Mouse (Mus musculus): ENCODE results near the gene Gm34653.
"Not testable (repeated sequence)": the region's sequence is repeated elsewhere in the genome, so short reads cannot be mapped to it uniquely, and the experiment has no call there.

Gene Gm34653

DNA sequence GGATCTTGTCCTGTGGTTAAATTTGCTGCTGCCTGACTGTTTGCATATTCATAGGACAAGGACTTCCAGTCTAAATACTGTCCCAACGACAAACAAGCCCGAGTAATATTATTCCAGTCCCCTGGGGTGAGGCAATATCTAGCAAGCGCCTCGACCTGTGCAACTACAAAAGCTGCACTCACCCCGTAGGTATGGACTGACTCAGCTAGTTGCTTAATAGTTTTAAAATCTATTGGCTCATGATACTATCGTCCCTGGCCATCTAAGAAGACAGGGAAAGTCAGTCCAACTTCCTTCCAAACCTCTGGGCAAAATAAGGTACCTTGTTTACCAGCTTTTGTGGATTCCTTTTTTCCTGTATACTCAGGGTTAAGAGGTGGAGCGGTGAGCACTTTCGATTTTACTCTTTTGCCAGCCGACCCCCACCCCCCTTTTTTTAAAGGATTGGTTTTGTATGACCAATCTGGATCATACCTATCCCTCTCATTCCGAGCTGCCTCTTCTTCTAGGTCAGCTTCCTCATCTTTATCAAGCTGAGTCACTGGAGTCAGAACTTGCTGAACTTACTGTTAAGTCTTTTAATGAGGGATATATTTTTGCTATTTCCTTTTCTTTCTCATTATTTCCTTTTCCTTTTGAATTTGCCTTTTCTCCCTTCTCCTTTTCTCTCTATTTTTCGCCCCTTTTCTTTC is at the start of gene Gm34653:
Gene Gm34653 (plus strand): TSS at position 242 of the 692 bp plus-strand sequence.
- DNase-seq (ENCODE audit: low spot score) = not testable (repeated sequence)

DNA sequence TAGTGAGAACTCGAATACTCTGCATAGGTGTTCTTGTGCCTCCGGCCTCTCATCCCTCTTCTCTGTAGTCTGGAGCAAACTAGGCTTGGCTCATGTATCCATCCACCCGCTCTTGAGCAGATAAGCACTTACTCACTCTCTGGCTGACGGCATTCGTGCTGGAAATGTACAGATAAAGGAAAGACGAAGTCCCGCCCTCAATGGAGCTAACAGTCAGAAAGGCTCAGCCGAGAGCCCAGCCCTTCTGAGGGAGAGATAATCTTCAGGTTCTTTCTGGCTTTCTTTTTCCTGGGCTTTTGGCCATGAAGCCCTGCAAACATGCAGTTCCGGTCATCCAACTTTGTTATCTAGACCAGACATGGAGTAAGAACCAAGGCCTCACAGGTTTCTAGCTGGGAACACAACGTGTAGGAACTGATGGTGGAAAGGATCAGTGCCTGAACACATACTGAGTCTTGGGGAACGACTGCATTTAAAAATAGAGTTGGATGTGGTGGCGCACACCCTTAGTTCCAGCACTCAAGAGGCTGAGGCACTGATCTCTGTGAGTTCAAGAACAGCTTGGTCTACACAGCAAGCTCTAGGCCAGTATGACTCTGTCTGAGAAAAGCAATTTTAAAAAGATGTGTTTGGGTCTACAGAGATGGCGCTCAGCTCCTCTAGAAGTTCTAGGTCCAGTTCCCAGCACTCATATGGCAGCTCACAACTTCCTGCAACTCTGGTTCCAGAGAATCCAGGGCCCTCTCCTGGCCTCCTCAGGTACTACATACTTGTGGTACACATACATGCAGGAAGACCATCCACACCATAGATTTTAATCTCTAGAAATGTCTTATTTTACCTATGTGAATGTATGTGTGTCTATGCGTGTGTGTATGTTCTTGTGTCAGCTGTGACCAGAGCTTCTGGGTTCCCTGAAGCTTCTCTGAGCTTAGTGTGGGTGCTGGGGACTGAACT is 49.5 kb upstream of the Gm34653 start:
- no peak for DNase-seq (ENCODE audit: low spot score)

DNA sequence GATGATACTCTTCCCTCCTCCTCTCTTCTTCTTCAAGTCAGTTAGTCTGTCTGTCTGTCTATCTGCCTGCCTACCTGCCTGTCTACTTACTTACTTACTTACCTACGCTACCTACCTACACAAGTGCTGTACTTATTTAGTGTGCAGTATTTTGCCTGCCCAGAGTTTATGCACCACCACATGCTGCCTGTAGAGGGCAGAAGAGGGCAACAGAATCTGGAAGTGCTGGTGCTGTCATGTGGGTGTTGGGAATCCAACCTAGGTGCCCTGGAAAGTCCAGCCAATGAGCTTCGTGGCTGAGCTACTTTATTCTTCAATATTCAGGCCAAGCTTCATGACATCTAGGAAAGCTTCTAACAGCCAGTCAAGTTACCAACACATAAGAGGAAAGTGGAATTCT is 48.7 kb upstream of the Gm34653 start:
- DNase-seq (ENCODE audit: low spot score) = no peak

DNA sequence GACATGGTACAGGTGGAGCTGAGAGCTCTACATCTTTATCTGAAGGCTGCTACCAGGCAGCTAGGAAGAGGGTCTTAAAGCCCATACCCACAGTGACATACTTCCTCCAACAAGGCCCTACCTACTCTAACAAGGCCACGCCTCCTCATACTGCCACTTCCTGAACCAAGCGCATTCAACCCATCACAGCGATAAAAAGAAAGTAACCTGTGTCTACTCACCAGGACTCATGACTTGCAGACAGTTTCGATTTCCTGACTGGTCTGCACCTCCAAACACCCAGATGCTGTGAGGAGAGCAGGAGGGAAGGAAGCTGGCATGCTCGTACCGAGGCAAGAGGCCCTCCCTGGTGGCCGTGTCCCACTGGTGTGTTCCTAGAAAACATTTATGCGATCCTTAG is 42.5 kb upstream of the Gm34653 start:
- no peak for DNase-seq (ENCODE audit: low spot score)

DNA sequence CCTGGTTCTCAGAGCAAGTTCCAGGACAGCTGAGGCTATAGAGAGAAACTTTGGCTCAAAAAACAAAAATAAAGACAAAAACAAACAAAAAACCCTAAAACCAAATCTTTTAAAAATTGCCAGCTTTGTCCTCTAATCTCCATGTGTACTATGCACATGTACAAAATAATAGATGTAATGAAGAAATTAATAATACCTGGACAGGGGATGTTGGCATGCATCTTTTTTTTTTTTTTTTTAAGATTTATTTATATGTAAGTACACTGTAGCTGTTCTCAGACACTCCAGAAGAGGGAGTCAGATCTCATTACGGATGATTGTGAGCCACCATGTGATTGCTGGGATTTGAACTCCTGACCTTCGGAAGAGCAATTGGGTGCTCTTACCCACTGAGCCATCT is 40.3 kb upstream of the Gm34653 start:
- not testable (repeated sequence) for DNase-seq (ENCODE audit: low spot score)

DNA sequence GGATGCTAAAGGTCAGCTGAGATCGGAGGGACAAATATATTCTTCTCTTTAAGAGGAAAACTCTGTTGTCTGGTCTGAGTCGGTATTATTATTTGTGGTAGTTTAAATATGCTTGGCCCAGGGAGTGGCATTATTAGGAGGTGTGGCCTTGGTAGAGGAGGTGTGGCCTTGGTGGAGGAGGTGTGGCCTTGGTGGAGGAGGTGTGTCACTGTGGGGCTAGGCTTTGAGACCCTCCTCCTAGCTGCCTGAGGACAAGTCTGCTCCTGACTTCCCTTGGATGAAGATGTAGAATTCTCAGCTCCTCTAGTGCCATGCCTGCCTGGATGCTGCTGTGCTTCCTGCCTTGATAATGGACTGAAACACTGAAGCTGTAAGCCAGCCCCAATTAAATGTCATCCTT is 38.3 kb upstream of the Gm34653 start:
- no peak for DNase-seq (ENCODE audit: low spot score)

DNA sequence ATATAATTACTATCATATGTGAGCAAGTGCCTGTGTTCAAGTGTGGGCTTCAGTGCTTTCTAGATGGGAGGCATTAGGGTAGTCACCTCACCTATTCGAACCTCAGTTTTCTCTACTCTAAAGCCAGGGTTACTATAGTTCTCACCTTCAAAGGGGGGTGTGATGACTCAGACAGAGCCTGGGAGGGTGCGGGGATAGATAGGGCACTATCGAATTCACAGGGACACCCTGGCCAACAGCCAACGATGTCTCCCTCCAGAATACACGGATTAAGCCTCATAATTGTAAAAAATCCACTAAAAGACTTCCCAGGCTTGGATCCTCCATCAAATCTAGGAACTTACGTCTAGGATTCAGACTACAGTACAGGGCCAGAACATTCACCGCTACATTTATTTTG is 37.4 kb upstream of the Gm34653 start:
- no peak for DNase-seq (ENCODE audit: low spot score)

DNA sequence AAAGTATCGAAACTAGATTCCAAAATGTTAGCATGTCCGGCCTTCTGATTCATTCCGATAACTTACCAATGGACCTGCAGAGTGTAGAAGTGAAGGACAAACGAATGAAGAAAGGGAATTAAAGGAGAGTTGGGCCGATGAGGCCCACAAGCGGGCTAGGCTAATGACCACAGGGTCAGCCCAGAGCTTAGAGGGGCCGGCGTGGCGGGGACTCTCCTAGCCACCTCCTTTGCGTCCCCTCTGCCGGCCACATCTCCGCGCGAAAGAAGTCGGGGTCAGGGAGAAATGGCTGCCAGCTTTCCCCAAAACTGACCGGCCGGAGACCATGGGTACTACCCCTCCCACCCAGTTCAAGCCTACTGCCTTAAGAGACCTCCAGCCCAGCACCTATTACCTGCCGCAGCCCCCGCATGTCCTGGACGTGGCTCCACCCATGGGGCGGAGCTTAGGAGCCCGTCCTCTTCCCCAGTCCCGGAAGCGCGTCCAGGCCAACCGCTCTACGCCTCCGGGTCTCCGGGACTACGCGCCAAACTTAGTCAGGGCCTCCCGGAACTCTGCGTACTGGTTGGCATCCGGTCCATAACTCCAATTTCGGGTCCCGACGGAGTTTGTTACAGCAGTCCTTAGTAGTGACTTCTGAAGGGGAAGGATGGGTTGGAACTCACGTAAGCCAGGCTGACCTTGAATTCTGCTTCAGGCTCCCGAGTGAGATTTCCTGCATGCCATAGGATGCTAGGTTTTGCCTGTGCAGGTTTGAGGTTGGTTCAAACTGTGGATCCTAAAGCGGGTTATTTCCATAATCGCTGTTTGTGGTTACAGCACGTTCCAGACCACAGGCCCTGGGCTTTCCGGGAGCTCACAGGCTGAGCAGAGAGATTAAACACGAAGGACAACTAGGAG is 33.2 kb upstream of the Gm34653 start, which contains the start of gene Rabepk:
Gene Rabepk (minus strand): TSS at position 556 of the 900 bp plus-strand sequence.
- DNase-seq (ENCODE audit: low spot score) = no peak

DNA sequence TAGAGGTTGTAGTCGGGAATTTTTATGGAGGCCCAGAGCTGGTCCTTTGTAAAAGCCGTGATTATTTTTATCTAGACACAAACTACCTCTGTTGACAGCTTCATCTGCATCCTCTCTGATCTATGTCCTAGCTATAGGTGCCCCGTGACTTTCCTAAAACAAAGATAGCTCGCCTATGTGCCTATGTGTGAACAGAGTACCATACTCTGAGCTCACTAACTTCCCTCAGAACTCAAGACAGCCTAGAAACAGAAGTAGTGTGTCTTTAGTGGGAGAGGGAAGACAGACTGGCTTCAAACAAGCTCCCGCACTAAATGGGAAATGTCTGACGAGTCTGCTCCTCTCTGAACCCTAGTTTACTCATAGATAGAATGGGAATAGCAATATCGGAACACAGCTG is 32.4 kb upstream of the Gm34653 start:
- DNase-seq (ENCODE audit: low spot score) = no peak

DNA sequence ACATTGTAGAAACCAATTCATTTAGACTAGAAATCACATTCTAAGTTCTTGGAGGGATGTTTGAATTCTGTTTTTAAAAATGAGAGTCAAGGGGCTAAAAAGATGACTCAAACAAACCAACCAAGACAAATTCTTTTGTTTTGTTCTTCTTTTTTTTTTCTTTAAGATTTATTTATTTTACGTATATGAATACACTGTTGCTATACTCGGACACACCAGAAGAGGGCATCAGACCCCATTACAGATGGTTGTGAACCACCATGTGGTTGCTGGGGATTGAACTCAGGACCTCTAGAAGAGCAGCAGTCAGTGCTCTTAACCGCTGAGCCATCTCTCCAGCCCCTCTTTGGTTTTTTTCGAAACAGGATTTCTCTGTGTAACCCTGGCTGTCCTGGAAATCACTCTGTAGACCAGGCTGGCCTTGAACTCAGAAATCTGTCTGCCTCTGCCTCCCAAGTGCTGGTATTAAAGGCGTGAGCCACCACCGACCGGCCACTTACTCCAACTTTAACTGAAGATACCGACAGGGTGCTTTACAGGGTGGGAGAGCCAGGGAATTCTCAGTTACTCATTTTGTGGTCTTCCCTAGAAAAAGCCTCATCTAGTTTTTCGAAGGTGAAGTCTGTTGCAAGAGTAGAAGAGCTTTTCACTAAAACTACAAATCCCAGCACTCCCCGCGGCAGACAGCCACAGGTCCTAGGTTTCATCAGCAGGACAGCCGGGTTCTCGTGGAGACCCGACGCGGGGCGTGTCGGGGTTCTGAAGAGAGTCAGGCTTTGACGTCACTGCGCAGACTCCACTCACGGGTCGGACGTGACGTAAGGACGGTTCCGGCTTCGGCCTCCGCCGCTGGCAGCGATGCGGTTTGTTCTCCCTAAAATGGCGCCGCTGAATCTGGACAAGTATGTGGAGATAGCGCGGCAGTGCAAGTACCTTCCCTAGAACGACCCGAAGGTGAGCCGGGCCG is 31.0 kb upstream of the Gm34653 start:
- DNase-seq (ENCODE audit: low spot score) = peak; percentile 97

DNA sequence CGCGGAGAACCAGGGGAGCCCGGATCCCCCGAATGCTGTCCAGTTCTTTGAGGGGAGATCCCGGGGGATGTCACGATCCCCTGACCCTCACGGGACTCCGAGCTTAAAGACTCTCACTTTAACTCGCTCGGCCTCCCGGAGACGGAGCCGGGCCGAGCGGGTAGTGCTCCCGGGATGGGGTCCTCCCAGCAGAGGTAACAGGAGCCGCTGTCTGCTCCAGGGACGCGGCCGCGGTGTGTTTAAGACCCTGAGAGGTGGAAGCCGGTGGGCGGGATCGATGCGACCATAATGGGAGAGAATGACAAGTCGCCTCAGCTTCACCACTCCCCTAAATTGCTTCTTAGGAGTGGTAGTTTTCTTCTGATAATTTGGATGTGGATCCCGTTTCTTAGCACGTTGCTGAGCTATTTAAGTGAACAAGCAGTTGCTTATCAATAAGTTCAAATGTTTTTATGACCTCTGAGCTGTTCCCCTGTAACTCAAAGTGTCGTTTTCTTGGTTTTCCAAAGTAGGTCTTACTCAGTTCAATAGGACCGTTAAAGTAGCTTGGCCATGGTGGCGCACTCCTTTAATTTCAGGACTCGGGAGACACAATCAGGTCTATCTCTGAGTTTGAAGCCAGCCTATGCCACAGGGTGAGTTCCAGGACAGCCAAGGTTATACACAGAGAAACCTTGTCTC is 30.1 kb upstream of the Gm34653 start:
- DNase-seq (ENCODE audit: low spot score) = not testable (repeated sequence)

DNA sequence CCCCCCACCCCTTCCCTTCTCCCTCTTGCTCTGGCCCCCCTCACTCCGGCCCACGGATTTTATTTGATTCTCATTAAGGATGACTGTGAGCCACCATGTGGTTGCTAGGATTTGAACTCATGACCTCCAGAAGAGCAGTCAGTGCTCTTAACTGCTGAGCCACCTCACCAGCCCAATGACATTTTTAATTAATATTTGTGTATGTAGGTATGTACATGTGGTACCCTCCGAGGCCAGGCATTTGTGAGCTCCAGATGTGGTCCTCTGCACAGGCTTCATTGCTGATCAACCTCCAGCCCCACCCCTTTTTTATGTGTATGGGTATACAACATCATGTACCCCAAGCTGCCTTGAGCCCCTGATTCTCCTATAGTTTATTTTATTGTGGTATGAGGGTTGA is 29.1 kb upstream of the Gm34653 start:
- no peak for DNase-seq (ENCODE audit: low spot score)

DNA sequence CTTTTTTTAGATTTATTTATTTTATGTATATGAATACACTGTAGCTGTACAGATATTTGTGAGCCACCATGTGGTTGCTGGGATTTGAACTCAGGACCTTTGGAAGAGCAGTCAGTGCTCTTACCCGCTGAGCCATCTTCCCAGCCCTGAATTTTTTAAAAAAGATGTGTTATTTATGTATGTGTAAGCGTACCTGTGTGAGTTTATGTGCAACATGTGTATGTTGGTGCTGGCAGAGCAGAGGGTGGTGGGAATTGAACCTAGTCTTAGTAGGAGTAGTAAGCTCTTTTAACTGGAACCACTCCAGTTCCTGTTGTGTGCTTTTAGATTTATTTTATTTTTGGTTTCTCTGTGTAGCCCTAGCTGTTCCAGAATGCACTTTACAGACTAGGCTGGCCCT is 28.6 kb upstream of the Gm34653 start:
- no peak for DNase-seq (ENCODE audit: low spot score)

DNA sequence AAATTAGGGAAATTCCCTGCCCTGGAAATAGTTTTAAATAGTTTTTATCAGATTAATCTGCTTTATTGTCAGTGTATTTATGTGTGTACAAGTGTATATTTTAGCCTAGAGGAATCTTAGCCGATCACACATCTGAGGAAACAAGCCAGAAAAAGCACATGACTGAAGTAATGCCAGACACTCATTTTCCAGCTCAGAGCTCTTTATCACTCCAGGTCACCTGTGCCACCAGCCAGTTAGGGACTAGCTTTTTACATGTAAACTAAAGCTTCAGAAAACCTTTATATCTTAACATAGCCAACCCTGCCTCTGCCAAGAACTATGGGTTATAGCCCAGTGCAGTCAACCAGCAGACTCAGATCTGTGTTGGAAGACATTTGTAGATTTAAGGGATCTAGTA is 28.0 kb upstream of the Gm34653 start:
- no peak for DNase-seq (ENCODE audit: low spot score)

DNA sequence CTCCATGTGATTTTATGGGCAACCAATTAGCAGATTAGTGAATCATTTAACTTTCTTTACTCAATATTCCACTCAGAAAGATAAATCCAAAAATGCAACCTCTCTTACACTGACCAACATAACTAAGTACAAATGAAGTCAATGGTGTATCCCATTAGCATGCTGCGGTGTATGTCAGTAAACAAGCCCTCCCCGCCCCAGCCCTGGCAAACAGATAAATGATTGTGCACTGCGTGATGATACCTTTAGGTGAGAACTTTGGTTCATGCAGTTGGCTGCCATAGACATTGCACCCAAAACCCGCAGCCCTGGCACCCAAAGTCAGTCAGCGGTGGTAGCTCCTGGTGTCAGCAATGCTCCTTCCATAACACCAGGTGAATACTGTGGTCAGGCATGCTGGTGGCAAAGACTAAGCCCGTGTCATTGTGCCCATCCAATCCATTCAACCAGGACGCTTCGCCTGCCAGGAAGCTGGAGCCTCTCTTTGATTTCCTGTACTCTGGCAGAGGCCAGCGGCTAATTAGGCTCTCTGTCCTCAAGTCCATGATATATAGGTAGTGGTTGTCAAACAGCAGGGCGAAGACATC is 27.4 kb upstream of the Gm34653 start:
- DNase-seq (ENCODE audit: low spot score) = no peak

DNA sequence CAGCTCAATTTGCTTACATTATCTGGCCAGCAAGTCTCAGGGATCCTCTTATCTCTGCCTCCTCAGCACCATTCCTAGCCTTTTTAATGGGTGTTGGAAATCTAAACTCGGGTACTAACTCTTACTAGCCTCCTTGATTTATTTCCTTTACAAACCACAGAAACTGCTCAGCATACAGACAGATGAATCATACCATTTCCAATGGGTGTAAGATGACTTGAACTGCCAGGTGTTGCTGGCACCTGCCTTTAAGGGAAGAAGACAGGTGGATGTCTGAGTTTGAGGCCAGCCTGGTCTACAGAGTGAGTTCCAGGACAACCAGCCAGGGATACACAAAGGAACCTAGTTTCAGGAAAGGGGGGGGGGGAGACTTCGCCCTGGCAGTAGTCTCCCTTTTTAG is 24.8 kb upstream of the Gm34653 start:
- no peak for DNase-seq (ENCODE audit: low spot score)

DNA sequence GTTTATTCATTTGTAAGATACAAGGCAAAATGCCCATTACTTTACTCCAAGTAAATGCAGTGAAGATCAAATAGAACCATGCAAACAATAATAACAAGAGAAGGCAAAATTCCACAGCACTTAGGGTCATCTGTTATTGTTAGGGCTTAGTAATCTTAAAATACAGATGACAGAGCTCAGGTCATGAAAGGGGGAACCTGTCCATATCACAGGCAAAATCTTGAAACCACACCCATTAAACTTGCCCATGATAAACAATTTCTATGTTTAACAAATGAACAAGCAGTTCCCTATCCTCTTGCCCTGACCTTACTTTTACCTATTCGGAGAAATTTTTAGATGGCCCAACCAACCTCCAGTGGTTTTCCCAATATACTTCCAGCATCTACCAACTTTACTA is 23.2 kb upstream of the Gm34653 start:
- DNase-seq (ENCODE audit: low spot score) = no peak

DNA sequence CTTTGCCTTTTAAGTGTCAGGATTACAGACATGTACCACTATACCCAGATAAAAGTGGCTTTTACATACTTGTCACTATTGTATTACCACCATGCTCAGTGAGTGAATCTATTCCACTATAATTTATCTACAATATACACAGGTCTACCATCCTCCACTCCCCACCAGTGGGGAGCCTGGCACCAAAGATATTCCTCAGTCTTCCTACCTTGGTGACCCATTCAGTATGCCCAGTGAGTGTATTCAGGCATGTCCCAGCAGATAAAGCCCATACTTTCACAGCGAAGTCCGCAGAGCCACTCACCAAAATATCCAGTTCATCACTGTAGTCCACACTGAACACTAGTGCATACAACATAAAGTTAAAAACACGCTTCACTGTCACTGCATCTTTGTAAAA is 22.0 kb upstream of the Gm34653 start:
- DNase-seq (ENCODE audit: low spot score) = no peak

DNA sequence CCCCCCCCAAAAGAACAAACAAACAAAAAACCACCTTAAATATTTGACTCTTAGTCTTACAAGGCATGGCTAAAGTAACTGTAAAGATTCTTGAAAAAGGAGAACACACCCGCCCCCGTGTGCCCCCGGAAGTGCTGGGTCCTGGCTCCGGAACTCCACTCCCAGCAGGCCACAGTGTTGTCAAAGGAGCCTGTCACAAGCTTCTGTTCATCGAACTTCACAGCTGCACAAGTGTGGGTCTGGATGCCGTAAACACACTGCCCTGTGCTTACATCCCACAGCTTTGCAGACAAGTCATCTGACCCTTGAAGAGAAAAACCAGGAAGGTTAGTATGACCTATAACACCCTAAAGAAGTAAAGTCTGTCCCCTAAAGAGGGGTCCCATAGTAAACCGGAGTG is 20.1 kb upstream of the Gm34653 start:
- DNase-seq (ENCODE audit: low spot score) = no peak

DNA sequence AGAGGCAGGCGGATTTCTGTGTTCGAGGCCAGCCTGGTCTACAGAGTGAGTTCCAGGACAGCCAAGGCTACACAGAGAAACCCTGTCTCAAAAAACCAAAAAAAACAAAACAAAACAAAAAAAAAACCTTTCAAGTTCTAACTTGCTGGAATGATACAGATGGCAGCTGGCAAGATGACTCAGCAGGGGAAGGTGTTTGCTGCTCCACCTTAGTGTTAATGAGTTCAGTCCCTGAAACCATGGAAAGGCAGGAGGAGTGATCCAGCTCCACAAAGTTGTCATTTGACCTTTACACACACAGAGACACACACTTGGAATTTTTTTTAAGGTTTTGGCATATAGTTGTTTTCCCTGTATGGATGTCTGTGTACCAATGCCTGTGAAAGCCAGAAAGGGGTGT is 16.9 kb upstream of the Gm34653 start:
- DNase-seq (ENCODE audit: low spot score) = not testable (repeated sequence)
